Mouse (Mus musculus) bone marrow macrophage, adult 2 months (primary cell): ENCODE measurements around the gene Tln2.

ENCODE experiments used
- CTCF ChIP-seq: IDR thresholded peaks from 2 replicates; pipeline ENCODE4 v1.5.1; 2012; ENCODE audit warnings: low read depth, mild to moderate bottlenecking, low read length, moderate library complexity
- POLR2A ChIP-seq: IDR thresholded peaks from 2 replicates; pipeline ENCODE4 v1.6.1; 2012; ENCODE audit warnings: mild to moderate bottlenecking, low read depth, low read length, borderline replicate concordance

DNA sequence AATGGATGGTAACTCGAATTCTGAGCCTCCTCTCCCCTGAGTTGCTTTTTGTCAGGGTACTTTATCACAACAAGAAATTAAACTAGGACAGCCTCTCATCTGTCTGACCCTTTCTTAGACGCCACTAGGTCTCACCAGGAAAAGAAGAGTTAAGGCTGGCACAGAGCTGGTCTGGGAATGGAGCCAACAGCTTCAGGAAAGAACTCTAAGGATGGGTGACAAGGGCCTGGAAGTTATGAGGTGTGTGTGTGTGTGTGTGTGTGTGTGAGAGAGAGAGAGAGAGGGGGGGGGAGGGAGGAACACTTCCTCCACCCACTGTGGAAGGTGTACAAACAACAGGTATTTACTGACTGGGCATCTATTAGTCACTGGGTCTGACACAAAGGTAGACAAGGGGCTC lies 294.6 kb downstream of the Tln2 start:
- TF ChIP-seq CTCF (no peak), POLR2A (no peak)
